Mouse (Mus musculus) CH12.LX (cell line): ENCODE data around the gene Gm12216. TPM values are rescaled to one million over a fixed set of nuclear protein-coding genes. Genes with fewer than 3 reads are reported as not detected.
"Not testable (repeated sequence)": the region's sequence is repeated elsewhere in the genome, so short reads cannot be mapped to it uniquely, and the experiment has no call there.

Source experiments
- DNase-seq: peaks from one replicate; pipeline ENCODE4 v3.0.0-alpha.2; 2013; ENCODE audit errors: extremely low read depth
- H3K27ac ChIP-seq: 2 replicates; pipeline ENCODE4 v1.5.1; 2012; ENCODE audit warnings: low read depth, mild to moderate bottlenecking, control low read depth, moderate library complexity; ENCODE audit not compliant: insufficient read depth
- H3K27me3 ChIP-seq: replicated peaks from 2 replicates; pipeline ENCODE3; 2012; ENCODE audit warnings: inconsistent platforms
- H3K36me3 ChIP-seq, 2 experiments: replicated peaks in 1 of 2; 2 replicates each; pipeline versions ENCODE3 to v1.6.1; 2012; ENCODE audit warnings: inconsistent platforms in 1 of 2, low read length in 1 of 2, mild to moderate bottlenecking in 1 of 2, mixed read lengths in 1 of 2, moderate library complexity in 1 of 2; ENCODE audit not compliant: control insufficient read depth in 1 of 2, insufficient read depth in 1 of 2
- H3K4me1 ChIP-seq, 2 experiments: 2 replicates each; pipeline ENCODE4 v1.6.1; 2012; ENCODE audit warnings: inconsistent platforms in 1 of 2, moderate library complexity in 1 of 2; ENCODE audit not compliant: insufficient read depth in 2 of 2, control insufficient read depth in 1 of 2
- H3K4me2 ChIP-seq: 2 replicates; pipeline ENCODE4 v1.6.1; 2012; ENCODE audit warnings: low read depth, mild to moderate bottlenecking, control low read depth; ENCODE audit not compliant: poor library complexity, insufficient read depth, severe bottlenecking
- H3K4me3 ChIP-seq, 3 experiments: fragments of 150-350 bp in 1 of 3; sonication (generic) in 1 of 3; replicated peaks in 1 of 3; 2 replicates each; pipeline versions ENCODE3 to v1.5.1; 2011 to 2012; ENCODE audit warnings: low read depth in 2 of 3, low read length in 2 of 3, mild to moderate bottlenecking in 2 of 3, moderate library complexity in 2 of 3, control low read depth in 1 of 3, improper control_type of control experiment in 1 of 3, inconsistent platforms in 1 of 3, mixed read lengths in 1 of 3; ENCODE audit not compliant: poor library complexity in 1 of 3
- H3K79me2 ChIP-seq: replicated peaks from 2 replicates; pipeline ENCODE4 v1.6.1; 2012; ENCODE audit warnings: mild to moderate bottlenecking, moderate library complexity; ENCODE audit not compliant: control insufficient read depth, poor library complexity, insufficient read depth, severe bottlenecking; ENCODE audit errors: extremely low read depth
- H3K9ac ChIP-seq: 2 replicates; pipeline ENCODE4 v1.6.1; 2012; ENCODE audit warnings: low read depth, mild to moderate bottlenecking, control low read depth, moderate library complexity; ENCODE audit not compliant: insufficient read depth
- H3K9me3 ChIP-seq: replicated peaks from 2 replicates; pipeline ENCODE3; 2012; ENCODE audit warnings: low read length, inconsistent platforms, mixed read lengths
- BHLHE40 ChIP-seq: IDR thresholded peaks from 2 replicates; pipeline ENCODE4 v1.6.1; 2011; ENCODE audit warnings: mild to moderate bottlenecking, low read depth, low read length, improper control_type of control experiment
- CTCF ChIP-seq, 2 experiments: IDR thresholded peaks in 1 of 2; conservative IDR thresholded peaks in 1 of 2; 2 replicates each; pipeline ENCODE4 v1.5.1; 2011 to 2012; ENCODE audit warnings: low read depth in 2 of 2, low read length in 2 of 2, improper control_type of control experiment in 1 of 2, inconsistent platforms in 1 of 2, mild to moderate bottlenecking in 1 of 2, moderate library complexity in 1 of 2
- ELF1 ChIP-seq: IDR thresholded peaks from 2 replicates; pipeline ENCODE4 v1.6.1; 2014; ENCODE audit warnings: low read depth, mild to moderate bottlenecking, inconsistent platforms, low read length, improper control_type of control experiment
- IRF4 ChIP-seq: IDR thresholded peaks from 2 replicates; pipeline ENCODE4 v1.6.1; 2014; ENCODE audit warnings: low read depth, mild to moderate bottlenecking, inconsistent platforms, low read length, improper control_type of control experiment
- KAT2A ChIP-seq: IDR thresholded peaks from 2 replicates; pipeline ENCODE4 v1.6.1; 2012; ENCODE audit warnings: low read length, improper control_type of control experiment, inconsistent platforms; ENCODE audit not compliant: insufficient replicate concordance
- MAZ ChIP-seq: IDR thresholded peaks from 2 replicates; pipeline ENCODE4 v1.6.1; 2012; ENCODE audit warnings: low read depth, mild to moderate bottlenecking, inconsistent platforms, low read length, improper control_type of control experiment, moderate library complexity
- MXI1 ChIP-seq: IDR thresholded peaks from 2 replicates; pipeline ENCODE4 v1.6.1; 2011; ENCODE audit warnings: mild to moderate bottlenecking, low read depth, low read length, improper control_type of control experiment
- MYC ChIP-seq: IDR thresholded peaks from 2 replicates; pipeline ENCODE4 v1.6.1; 2011; ENCODE audit warnings: low read depth, mild to moderate bottlenecking, improper control_type of control experiment, low read length
- NELFE ChIP-seq: IDR thresholded peaks from 2 replicates; pipeline ENCODE4 v1.6.1; 2011; ENCODE audit warnings: low read depth, low read length, improper control_type of control experiment
- NRF1 ChIP-seq: IDR thresholded peaks from 2 replicates; pipeline ENCODE4 v1.6.1; 2014; ENCODE audit warnings: low read depth, mild to moderate bottlenecking, inconsistent platforms, low read length, improper control_type of control experiment, moderate library complexity
- RAD21 ChIP-seq: IDR thresholded peaks from 2 replicates; pipeline ENCODE4 v1.6.1; 2011; ENCODE audit warnings: low read depth, mild to moderate bottlenecking, low read length, improper control_type of control experiment, moderate library complexity
- SMC3 ChIP-seq: IDR thresholded peaks from 2 replicates; pipeline ENCODE4 v1.6.1; 2011; ENCODE audit warnings: low read depth, low read length, improper control_type of control experiment
- TBP ChIP-seq: conservative IDR thresholded peaks from 2 replicates; pipeline ENCODE4 v1.6.1; 2011; ENCODE audit warnings: low read depth, low read length, improper control_type of control experiment
- TCF12 ChIP-seq: IDR thresholded peaks from 2 replicates; pipeline ENCODE4 v1.6.1; 2014; ENCODE audit warnings: low read depth, mild to moderate bottlenecking, inconsistent platforms, low read length, improper control_type of control experiment
- UBTF ChIP-seq: IDR thresholded peaks from 2 replicates; pipeline ENCODE4 v1.6.1; 2012; ENCODE audit warnings: low read depth, mild to moderate bottlenecking, inconsistent platforms, low read length, improper control_type of control experiment, moderate library complexity
- USF1 ChIP-seq: IDR thresholded peaks from 2 replicates; pipeline ENCODE4 v1.6.1; 2014; ENCODE audit warnings: low read depth, mild to moderate bottlenecking, inconsistent platforms, low read length, improper control_type of control experiment
- ZC3H11A ChIP-seq: IDR thresholded peaks from 2 replicates; pipeline ENCODE4 v1.6.1; 2012; ENCODE audit warnings: low read depth, mild to moderate bottlenecking, inconsistent platforms, low read length, improper control_type of control experiment
- ZKSCAN1 ChIP-seq: IDR thresholded peaks from 2 replicates; pipeline ENCODE4 v1.6.1; 2012; ENCODE audit warnings: low read depth, inconsistent platforms, low read length, improper control_type of control experiment, borderline replicate concordance
- ZMIZ1 ChIP-seq: IDR thresholded peaks from 2 replicates; pipeline ENCODE4 v1.6.1; 2012; ENCODE audit warnings: low read depth, mild to moderate bottlenecking, inconsistent platforms, low read length, improper control_type of control experiment
- ZNF384 ChIP-seq: IDR thresholded peaks from 2 replicates; pipeline ENCODE4 v1.6.1; 2012; ENCODE audit warnings: low read depth, low read length, improper control_type of control experiment, inconsistent platforms
- dilution Hi-C: fragments of 300-500 bp; cut with MboI; formaldehyde crosslinking; loops from 2 replicates; pipeline ENCODE4 v1.14.3; 2020; ENCODE audit warnings: low sequenced_read_pairs; ENCODE audit not compliant: extremely low pct_unique_long_range_greater_than_20kb, extremely low pct_ligation_motif_present
- in situ Hi-C: fragments of 300-500 bp; cut with MboI; formaldehyde crosslinking; loops from 3 replicates; pipeline ENCODE4 v1.14.3; 2019; ENCODE audit warnings: low sequenced_read_pairs, low pct_ligation_motif_present, low pct_unique_long_range_greater_than_20kb, mixed read lengths
- polyA plus RNA-seq: library from polyadenylated mRNA; unstranded; fragments of >175 nt; gene quantifications from 2 replicates; pipeline ENCODE4 v1.2.1, GENCODE M21; 2012; ENCODE audit warnings: low read depth; ENCODE audit not compliant: insufficient read length
- total RNA-seq, 2 experiments: library from RNA; depleted of rRNA; stranded (reverse); fragments of 300-350 nt in 1 of 2; fragments of >200 nt in 1 of 2; gene quantifications; 2 replicates each; pipeline ENCODE4 v1.2.3; 2012 to 2014

Gm12216 gene
- total and polyA plus RNA-seq, 3 experiments: 0.56 to 2.7 (median 0.77) TPM

DNA sequence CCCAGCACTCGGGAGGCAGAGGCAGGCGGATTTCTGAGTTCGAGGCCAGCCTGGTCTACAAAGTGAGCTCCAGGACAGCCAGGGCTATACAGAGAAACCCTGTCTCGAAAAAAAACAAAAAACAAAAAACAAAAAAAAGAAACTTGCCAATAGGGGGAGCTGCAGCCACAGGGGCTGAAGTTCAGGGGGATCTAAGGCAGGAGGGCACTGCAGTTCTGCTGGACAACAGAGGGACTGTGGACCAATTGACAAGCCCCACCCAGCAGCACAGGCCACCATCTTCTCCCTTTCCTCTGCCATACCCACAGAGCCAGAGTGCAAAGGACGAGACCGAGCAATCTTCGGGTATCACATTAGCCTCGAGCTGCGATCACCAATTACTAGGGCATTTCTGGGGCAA lies 101.0 kb downstream of the Gm12216 start:
- H3K4me3 ChIP-seq, H3K9me3 ChIP-seq, in situ Hi-C loops, dilution Hi-C loops, H3K9ac ChIP-seq, H3K27me3 ChIP-seq, H3K4me2 ChIP-seq, DNase-seq, H3K27ac ChIP-seq, H3K36me3 ChIP-seq, H3K79me2 ChIP-seq: not testable (repeated sequence)
- H3K4me1 ChIP-seq: peaks cover 22 to 51% of the 10 kb centered on the region in 2 experiments
- TF ChIP-seq NRF1 (peak; percentile 6; the same call in 1 of the 2 replicates), ZNF384 (peak; percentile 91), IRF4 (0 out of 2 replicates have a peak, but pooled peaks have one; percentile 18), ZC3H11A (peak; percentile 49), RAD21 (peak; percentile 79), MXI1 (0 out of 2 replicates have a peak, but pooled peaks have one; percentile 41), CTCF (conservative IDR thresholded peaks at IDR 0.05 in 1 of 2, IDR thresholded peaks at IDR 0.05 in 1 of 2; ENCODE audit: low read depth in 2 of 2, low read length in 2 of 2) (peak in 1 of 2 experiments; percentile 85; a peak in 3 of 4 replicates), NELFE (peak; percentile 36; the same call in 1 of the 2 replicates), MAZ (peak; percentile 67; the same call in 1 of the 2 replicates), SMC3 (peak; percentile 83)

DNA sequence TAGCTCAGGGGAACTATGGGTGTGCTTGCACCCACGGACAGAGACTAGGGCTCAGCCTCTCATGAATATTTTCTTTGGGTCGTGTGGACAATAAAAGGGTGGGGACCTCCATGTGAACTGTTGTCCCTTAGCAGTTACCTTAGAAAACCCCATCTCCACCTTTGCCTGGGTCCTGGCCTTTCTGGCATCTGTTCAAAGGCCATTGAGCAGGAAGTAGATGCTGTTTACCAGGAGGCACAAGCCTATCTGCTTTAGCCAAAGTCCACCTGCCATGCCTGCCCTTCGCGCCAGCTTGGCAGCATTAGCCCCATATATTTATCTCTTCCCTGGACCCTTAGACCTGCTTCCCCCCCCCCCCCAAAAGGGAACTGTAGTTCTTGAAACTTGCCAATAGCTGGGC lies 101.4 kb downstream of the Gm12216 start:
- no peak for DNase-seq
- no peak overlapping the region for H3K4me3 ChIP-seq
- TF ChIP-seq ZMIZ1 (no peak), UBTF (no peak), TBP (no peak), ELF1 (no peak), ZKSCAN1 (no peak), MXI1 (no peak), CTCF (conservative IDR thresholded peaks at IDR 0.05 in 1 of 2, IDR thresholded peaks at IDR 0.05 in 1 of 2; ENCODE audit: low read depth in 2 of 2, low read length in 2 of 2) (no peak), BHLHE40 (no peak), KAT2A (no peak), ZC3H11A (no peak), IRF4 (no peak), USF1 (no peak), TCF12 (no peak), MYC (no peak), RAD21 (no peak)
- no peaks in the 10 kb centered on the region for H3K79me2 ChIP-seq
- no peak overlapping the region for H3K4me2 ChIP-seq
- H3K27me3 ChIP-seq: peaks cover 5% of the 10 kb centered on the region
- peaks cover 18 to 46% of the 10 kb centered on the region in 2 experiments for H3K4me1 ChIP-seq
- in situ Hi-C loops: no loop called here
- H3K9ac ChIP-seq: no peak overlapping the region
- dilution Hi-C loops: no loop called here
- H3K27ac ChIP-seq: no peak overlapping the region
- no peaks in the 10 kb centered on the region for H3K36me3 ChIP-seq
- H3K9me3 ChIP-seq: peaks cover 8% of the 10 kb centered on the region
